10 mouse cellular contexts compared by ENCODE assay signal in the genomic region with DNA sequence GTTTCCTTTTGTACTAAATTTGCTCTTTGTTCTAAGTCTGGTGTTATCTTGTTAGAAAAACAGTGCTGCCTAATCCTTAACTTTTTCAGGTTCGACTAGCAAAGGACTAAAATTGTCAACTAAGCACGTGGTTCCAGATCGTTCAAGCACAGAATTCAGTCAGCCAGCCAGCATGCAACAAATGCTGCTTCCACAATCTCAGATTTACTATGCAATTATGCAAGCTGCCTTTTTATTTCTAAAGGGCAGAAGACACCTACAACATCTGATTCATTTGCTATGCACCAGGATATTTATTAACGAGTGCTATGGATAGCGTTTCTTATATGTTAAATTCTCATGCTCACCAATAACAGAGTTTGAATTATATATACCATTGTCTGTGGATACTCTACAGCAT. TPM values are rescaled to one million over a fixed set of nuclear protein-coding genes. Genes with fewer than 3 reads are reported as not detected.
DNase-seq lines count a peak whose midpoint lies in the region; ATAC-seq and TF ChIP-seq lines count a peak whose summit lies in the region.
"Had no signal": no experiment of that assay in that cellular context is flagged by ENCODE, and none has a peak within 500 bp of the region (broad histone marks: within the 10 kb centered on the region; RNA-seq: fewer than 3 reads in every experiment).

No protein-coding gene starts in this region.

- peaks cover 10% of the 10 kb centered on the region; the same call in 1 of the 2 replicates for H3K4me1 ChIP-seq in intestine, embryonic 14.5 days (replicated peaks; ENCODE audit: control insufficient read depth, insufficient read depth, low read length)
- no peaks in the 10 kb centered on the region for H3K4me1 ChIP-seq in intestine, postnatal 0 days (replicated peaks; ENCODE audit: control insufficient read depth, insufficient read depth, low read length)
- 0 out of 2 replicates have a peak, but pooled peaks cover 16% of the 10 kb centered on the region for H3K4me1 ChIP-seq in embryonic facial prominence, embryonic 14.5 days (ENCODE audit: control insufficient read depth, insufficient read depth, low read length)
- H3K4me1 ChIP-seq in hindbrain, embryonic 14.5 days (replicated peaks; ENCODE audit: control insufficient read depth, insufficient read depth, low read length), result peaks cover 46% of the 10 kb centered on the region

- TF ChIP-seq POLR2A in myocyte (IDR thresholded peaks at IDR 0.05; ENCODE audit: insufficient read length, low read depth), result no peak

- DNase-seq in intestine, embryonic 14.5 days (ENCODE audit: low spot score), result no peak
- DNase-seq in embryonic facial prominence, embryonic 14.5 days (ENCODE audit: low spot score), result no peak
- DNase-seq in hindbrain, embryonic 14.5 days (ENCODE audit: low spot score), result no peak
- no peak for DNase-seq in lung, postnatal 36 days
- DNase-seq in gastrocnemius, adult 8-10 months (ENCODE audit: low spot score in 2 of 2), result no peak
- DNase-seq: lung, adult 2 months had no signal

- peak overlapping the region; percentile 58; the same call in 1 of the 2 replicates for H3K4me2 ChIP-seq in intestine, embryonic 14.5 days (ENCODE audit: low read length)
- H3K4me2 ChIP-seq in intestine, postnatal 0 days (replicated peaks; ENCODE audit: low read depth), result no peak overlapping the region
- peak overlapping the region; percentile 93; the same call in 1 of the 2 replicates for H3K4me2 ChIP-seq in embryonic facial prominence, embryonic 14.5 days (ENCODE audit: low read depth, low read length)
- H3K4me2 ChIP-seq in hindbrain, embryonic 14.5 days (replicated peaks), result peak overlapping the region; percentile 79
- peak overlapping the region; percentile 80 for H3K4me2 ChIP-seq in myocyte (ENCODE audit: low read depth)

- no peak for ATAC-seq in intestine, embryonic 14.5 days (replicated peaks; ENCODE audit: low FRiP score, low TSS enrichment, low read depth)
- no peak for ATAC-seq in intestine, postnatal 0 days
- ATAC-seq in embryonic facial prominence, embryonic 14.5 days (ENCODE audit: low read depth), result no peak
- ATAC-seq in hindbrain, embryonic 14.5 days (ENCODE audit: low FRiP score), result no peak

- H3K27ac ChIP-seq in intestine, embryonic 14.5 days (ENCODE audit: low read depth), result no peak overlapping the region
- no peak overlapping the region for H3K27ac ChIP-seq in intestine, postnatal 0 days (ENCODE audit: low read depth, low read length)
- H3K27ac ChIP-seq in embryonic facial prominence, embryonic 14.5 days (replicated peaks; ENCODE audit: low read depth, low read length), result no peak overlapping the region
- peak overlapping the region; percentile 99 for H3K27ac ChIP-seq in hindbrain, embryonic 14.5 days

- H3K9me3 ChIP-seq in intestine, embryonic 14.5 days (ENCODE audit: control insufficient read depth, low read length), result no peaks in the 10 kb centered on the region
- no peaks in the 10 kb centered on the region for H3K9me3 ChIP-seq in intestine, postnatal 0 days (ENCODE audit: control insufficient read depth)
- no peaks in the 10 kb centered on the region for H3K9me3 ChIP-seq in embryonic facial prominence, embryonic 14.5 days (ENCODE audit: control insufficient read depth, low read length)
- no peaks in the 10 kb centered on the region for H3K9me3 ChIP-seq in hindbrain, embryonic 14.5 days (ENCODE audit: control insufficient read depth, low read length)
- H3K9me3 ChIP-seq: intestine, embryonic 15.5 days had no signal

- no peaks in the 10 kb centered on the region for H3K36me3 ChIP-seq in intestine, embryonic 14.5 days (ENCODE audit: control insufficient read depth, insufficient read depth, low read length)
- no peaks in the 10 kb centered on the region for H3K36me3 ChIP-seq in intestine, postnatal 0 days (ENCODE audit: control insufficient read depth, insufficient read depth)
- no peaks in the 10 kb centered on the region for H3K36me3 ChIP-seq in embryonic facial prominence, embryonic 14.5 days (ENCODE audit: control insufficient read depth, insufficient read depth, low read length)
- peaks cover 6% of the 10 kb centered on the region for H3K36me3 ChIP-seq in hindbrain, embryonic 14.5 days (replicated peaks; ENCODE audit: control insufficient read depth, insufficient read depth)
- no peaks in the 10 kb centered on the region for H3K36me3 ChIP-seq in myocyte (ENCODE audit: control insufficient read depth, insufficient read depth)
- H3K36me3 ChIP-seq: G1E; intestine, embryonic 15.5 days had no signal

- H3ac ChIP-seq in myocyte (ENCODE audit: control insufficient read depth, insufficient read length), result no peak overlapping the region

- WGBS in intestine, embryonic 14.5 days, result 64% methylated on average over 5 of the region's 5 CpGs
- 55% methylated on average over 5 of the region's 5 CpGs for WGBS in intestine, postnatal 0 days
- WGBS in embryonic facial prominence, embryonic 14.5 days, result 66% methylated on average over 5 of the region's 5 CpGs
- WGBS in hindbrain, embryonic 14.5 days, result 33% methylated on average over 5 of the region's 5 CpGs

- H3K4me3 ChIP-seq in intestine, embryonic 14.5 days (ENCODE audit: low read depth, low read length), result no peak overlapping the region
- no peak overlapping the region for H3K4me3 ChIP-seq in intestine, postnatal 0 days (ENCODE audit: low read depth, low read length)
- 0 out of 2 replicates have a peak overlapping the region, but pooled peaks have one; percentile 73 for H3K4me3 ChIP-seq in embryonic facial prominence, embryonic 14.5 days (ENCODE audit: low read depth, low read length)
- H3K4me3 ChIP-seq in hindbrain, embryonic 14.5 days (replicated peaks; ENCODE audit: low read length), result peak overlapping the region; percentile 99
- peak overlapping the region; percentile 96 for H3K4me3 ChIP-seq in myocyte

- no peak overlapping the region for H3K9ac ChIP-seq in intestine, embryonic 14.5 days (ENCODE audit: low read length)
- H3K9ac ChIP-seq in intestine, postnatal 0 days (ENCODE audit: low read depth, low read length), result no peak overlapping the region
- H3K9ac ChIP-seq in embryonic facial prominence, embryonic 14.5 days (ENCODE audit: low read depth, low read length), result no peak overlapping the region
- H3K9ac ChIP-seq in hindbrain, embryonic 14.5 days, result peak overlapping the region; percentile 100

- TF ChIP-seq CTCF in intestine, postnatal 0 days (IDR thresholded peaks at IDR 0.05; ENCODE audit: low read depth), result no peak

- H3K27me3 ChIP-seq in intestine, embryonic 14.5 days (replicated peaks; ENCODE audit: control insufficient read depth, insufficient read depth, low read length), result 0 out of 2 replicates have a peak, but pooled peaks cover 5% of the 10 kb centered on the region
- H3K27me3 ChIP-seq in intestine, postnatal 0 days (replicated peaks; ENCODE audit: control insufficient read depth, insufficient read depth, low read length), result peaks cover 23% of the 10 kb centered on the region
- H3K27me3 ChIP-seq in embryonic facial prominence, embryonic 14.5 days (replicated peaks; ENCODE audit: control insufficient read depth, insufficient read depth, low read length), result peaks cover 4% of the 10 kb centered on the region
- H3K27me3 ChIP-seq in hindbrain, embryonic 14.5 days (ENCODE audit: control insufficient read depth, insufficient read depth, low read length), result no peaks in the 10 kb centered on the region
- no peaks in the 10 kb centered on the region for H3K27me3 ChIP-seq in myocyte (ENCODE audit: control insufficient read depth, insufficient read depth, insufficient read length)

- peaks cover 57% of the 10 kb centered on the region for H3K79me2 ChIP-seq in myocyte (ENCODE audit: control insufficient read depth, insufficient read depth)

TF ChIP-seq in myocyte, 11 proteins besides CTCF, POLR2A, EP300 and RAD21:
- TF ChIP-seq MYOG (IDR thresholded peaks at IDR 0.05; ENCODE audit: control insufficient read depth in 1 of 3, insufficient read depth in 1 of 3, insufficient read length in 2 of 3, low read depth in 2 of 3) (no peak), TCF12 (IDR thresholded peaks at IDR 0.05; ENCODE audit: insufficient read depth, poor library complexity, severe bottlenecking) (no peak), CEBPB (IDR thresholded peaks at IDR 0.05; ENCODE audit: insufficient read depth, poor library complexity, severe bottlenecking) (no peak), E2F4 (IDR thresholded peaks at IDR 0.05; ENCODE audit: insufficient read depth) (no peak), TCF3 (IDR thresholded peaks at IDR 0.05; ENCODE audit: insufficient read length, low read depth) (no peak), MAX (IDR thresholded peaks at IDR 0.05; ENCODE audit: low read depth) (no peak)

RNA-seq across cellular contexts. Expression of gene Ncam1, which starts 2.8 kb away (rescaled TPM):
- polyA plus RNA-seq in intestine, embryonic 14.5 days (2014; fragmentation: Nextera tagmentation; extraction: Ambion mirVana), result 82.1 and 92.5 TPM in 2 replicates
- polyA plus RNA-seq in intestine, postnatal 0 days (2015; fragmentation: Nextera tagmentation; extraction: Ambion mirVana), result 23.2 and 23.7 TPM in 2 replicates
- polyA plus RNA-seq in embryonic facial prominence, embryonic 14.5 days (2014; fragmentation: Nextera tagmentation; extraction: Ambion mirVana), result 101 and 104 TPM in 2 replicates
- polyA plus RNA-seq in hindbrain, embryonic 14.5 days (2014; fragmentation: Nextera tagmentation; extraction: Ambion mirVana), result 349 and 373 TPM in 2 replicates
- 327 TPM for polyA plus RNA-seq in myocyte (2012; fragmentation: generic; extraction: Trizol)
- total RNA-seq in gastrocnemius, adult 8-10 months (2022), result 10 to 100 TPM in 2 of 4 experiments, 1 to 10 TPM in 2; 6.7 to 12.6 (median 10.2) TPM
- polyA plus RNA-seq: G1E had no signal

Comparison
In these comparisons a context has a peak if more than half of its experiments do, and no peak if none do; other contexts are left out.
1. H3K4me3 ChIP-seq: peak in embryonic facial prominence, embryonic 14.5 days (single experiment), hindbrain, embryonic 14.5 days (single experiment) and myocyte (single experiment); none in intestine, embryonic 14.5 days (single experiment) and intestine, postnatal 0 days (single experiment).